8 mouse cellular contexts compared by ENCODE assay signal in genomic region chr2:30807648-30808295, GRCm38 (mm10). TPM values are rescaled to one million over a fixed set of nuclear protein-coding genes. Genes with fewer than 3 reads are reported as not detected.
DNase-seq lines count a peak whose midpoint lies in the region; ATAC-seq and TF ChIP-seq lines count a peak whose summit lies in the region.

Ntmt1 (plus strand) TSS chr2:30807826.

- peaks cover 3% of the 10 kb centered on the region for H3K9me3 ChIP-seq in E14TG2a.4 (ENCODE audit: low read length)
- H3K9me3 ChIP-seq in forebrain, embryonic 12.5 days: no peaks in the 10 kb centered on the region
- H3K9me3 ChIP-seq in heart, postnatal 0 days (replicated peaks; ENCODE audit: control insufficient read depth, low read length): no peaks in the 10 kb centered on the region
- H3K9me3 ChIP-seq in liver, embryonic 16.5 days (replicated peaks; ENCODE audit: control insufficient read depth, low read length): no peaks in the 10 kb centered on the region
- no peaks in the 10 kb centered on the region for H3K9me3 ChIP-seq in neural tube, embryonic 13.5 days

- TF ChIP-seq POLR2A in testis, adult 2 months (IDR thresholded peaks at IDR 0.05; ENCODE audit: control insufficient read depth, low read depth, low read length): peak; percentile 97

- under 1% methylated on average over 44 of the region's 44 CpGs for WGBS in forebrain, embryonic 12.5 days
- under 1% methylated on average over 40 of the region's 44 CpGs for WGBS in heart, postnatal 0 days
- under 1% methylated on average over 43 of the region's 44 CpGs for WGBS in liver, embryonic 16.5 days (ENCODE audit: insufficient replicate concordance)
- under 1% methylated on average over 44 of the region's 44 CpGs for WGBS in neural tube, embryonic 13.5 days

- H3K27ac ChIP-seq in forebrain, embryonic 12.5 days: peak within 1 kb of the TSS; percentile 79
- H3K27ac ChIP-seq in heart, postnatal 0 days (ENCODE audit: low read depth): peak within 1 kb of the TSS; percentile 88
- peak within 1 kb of the TSS; percentile 68 for H3K27ac ChIP-seq in liver, embryonic 16.5 days (ENCODE audit: low read length)
- peak within 1 kb of the TSS; percentile 86 for H3K27ac ChIP-seq in neural tube, embryonic 13.5 days (replicated peaks)
- H3K27ac ChIP-seq in testis, adult 2 months (ENCODE audit: control insufficient read depth, insufficient read depth, low read depth, low read length): peak within 1 kb of the TSS; percentile 97

- H3K4me1 ChIP-seq in E14TG2a.4 (replicated peaks; ENCODE audit: low read depth, low read length): peaks cover 70% of the 10 kb centered on the region
- H3K4me1 ChIP-seq in forebrain, embryonic 12.5 days: peaks cover 30% of the 10 kb centered on the region
- H3K4me1 ChIP-seq in heart, postnatal 0 days (ENCODE audit: control insufficient read depth, insufficient read depth): peaks cover 9% of the 10 kb centered on the region
- H3K4me1 ChIP-seq in liver, embryonic 16.5 days (ENCODE audit: control insufficient read depth, low read depth, low read length): peaks cover 22% of the 10 kb centered on the region
- peaks cover 38% of the 10 kb centered on the region for H3K4me1 ChIP-seq in neural tube, embryonic 13.5 days (replicated peaks)
- H3K4me1 ChIP-seq in testis, adult 2 months (ENCODE audit: control insufficient read depth, insufficient read depth, low read length): peaks cover 7% of the 10 kb centered on the region; the same call in 1 of the 2 replicates

- H3K4me2 ChIP-seq in forebrain, embryonic 12.5 days: peak within 1 kb of the TSS; percentile 95
- H3K4me2 ChIP-seq in heart, postnatal 0 days (ENCODE audit: low read depth, low read length): peak within 1 kb of the TSS; percentile 88
- H3K4me2 ChIP-seq in liver, embryonic 16.5 days (ENCODE audit: low read depth, low read length): peak within 1 kb of the TSS; percentile 90
- H3K4me2 ChIP-seq in neural tube, embryonic 13.5 days: peak within 1 kb of the TSS; percentile 96

- peak within 1 kb of the TSS; percentile 90 for H3K9ac ChIP-seq in forebrain, embryonic 12.5 days
- H3K9ac ChIP-seq in heart, postnatal 0 days (replicated peaks; ENCODE audit: low read depth, low read length): peak within 1 kb of the TSS; percentile 61
- H3K9ac ChIP-seq in liver, embryonic 16.5 days (ENCODE audit: low read depth, low read length): peak within 1 kb of the TSS; percentile 79
- peak within 1 kb of the TSS; percentile 96 for H3K9ac ChIP-seq in neural tube, embryonic 13.5 days

- ATAC-seq in forebrain, embryonic 12.5 days (ENCODE audit: low FRiP score): peak; percentile 97
- peak; percentile 97 for ATAC-seq in heart, postnatal 0 days (ENCODE audit: insufficient read depth, low read depth)
- ATAC-seq in liver, embryonic 16.5 days (ENCODE audit: low read depth): peak; percentile 98
- ATAC-seq in neural tube, embryonic 13.5 days (ENCODE audit: low read depth): peak; percentile 97

- DNase-seq in c-Kit-positive CD71-positive TER-119-positive erythroid progenitor cells, embryonic 14.5 days (ENCODE audit: low spot score): peak; percentile 99
- DNase-seq in heart, postnatal 0 days (ENCODE audit: low spot score): peak; percentile 99
- DNase-seq in kidney, postnatal 4 days: peak; percentile 100

- H3K4me3 ChIP-seq in E14TG2a.4 (replicated peaks; ENCODE audit: low read length): peak within 1 kb of the TSS; percentile 97
- H3K4me3 ChIP-seq in forebrain, embryonic 12.5 days (replicated peaks): peak within 1 kb of the TSS; percentile 82
- H3K4me3 ChIP-seq in heart, postnatal 0 days (ENCODE audit: low read depth, low read length): peak within 1 kb of the TSS; percentile 58
- H3K4me3 ChIP-seq in liver, embryonic 16.5 days (ENCODE audit: low read depth, low read length): peak within 1 kb of the TSS; percentile 66
- H3K4me3 ChIP-seq in neural tube, embryonic 13.5 days: peak within 1 kb of the TSS; percentile 83
- H3K4me3 ChIP-seq in testis, adult 2 months (ENCODE audit: control insufficient read depth, low read depth, low read length): peak within 1 kb of the TSS; percentile 96

- TF ChIP-seq EP300 in heart, postnatal 0 days (IDR thresholded peaks at IDR 0.05; ENCODE audit: low read depth): 0 out of 2 replicates have a peak, but pooled peaks have one; percentile 54

- peaks cover 31% of the 10 kb centered on the region for H3K36me3 ChIP-seq in E14TG2a.4 (ENCODE audit: insufficient read depth, low read length)
- peaks cover 15% of the 10 kb centered on the region for H3K36me3 ChIP-seq in forebrain, embryonic 12.5 days (replicated peaks)
- 0 out of 2 replicates have a peak, but pooled peaks cover 8% of the 10 kb centered on the region for H3K36me3 ChIP-seq in heart, postnatal 0 days (replicated peaks; ENCODE audit: control insufficient read depth, insufficient read depth, low read length)
- H3K36me3 ChIP-seq in liver, embryonic 16.5 days (ENCODE audit: control insufficient read depth, insufficient read depth): no peaks in the 10 kb centered on the region; the same call in 1 of the 2 replicates
- peaks cover 7% of the 10 kb centered on the region for H3K36me3 ChIP-seq in neural tube, embryonic 13.5 days
- no peaks in the 10 kb centered on the region; the same call in 1 of the 2 replicates for H3K36me3 ChIP-seq in testis, adult 2 months (ENCODE audit: control insufficient read depth, insufficient read depth, low read length)

- no peak for TF ChIP-seq CTCF in E14TG2a.4 (conservative IDR thresholded peaks at IDR 0.05; ENCODE audit: low read length)
- no peak for TF ChIP-seq CTCF in heart, postnatal 0 days (IDR thresholded peaks at IDR 0.05; ENCODE audit: low read depth)
- no peak for TF ChIP-seq CTCF in testis, adult 2 months (IDR thresholded peaks at IDR 0.05; ENCODE audit: control insufficient read depth, insufficient read depth, insufficient replicate concordance, low read depth, low read length)

- peaks cover 5% of the 10 kb centered on the region for H3K27me3 ChIP-seq in E14TG2a.4 (ENCODE audit: insufficient read depth, low read length)
- H3K27me3 ChIP-seq in forebrain, embryonic 12.5 days: peaks cover 9% of the 10 kb centered on the region; the same call in 1 of the 2 replicates
- H3K27me3 ChIP-seq in heart, postnatal 0 days (ENCODE audit: control insufficient read depth, insufficient read depth, low read length): no peaks in the 10 kb centered on the region
- peaks cover 15% of the 10 kb centered on the region for H3K27me3 ChIP-seq in liver, embryonic 16.5 days (ENCODE audit: control insufficient read depth, insufficient read depth, low read depth, low read length)
- peaks cover 10% of the 10 kb centered on the region; the same call in 1 of the 2 replicates for H3K27me3 ChIP-seq in neural tube, embryonic 13.5 days
- no peaks in the 10 kb centered on the region for H3K27me3 ChIP-seq in testis, adult 2 months (ENCODE audit: control insufficient read depth, insufficient read depth, low read length)

RNA-seq across cellular contexts. Expression of gene Ntmt1, which starts in this region (rescaled TPM):
- polyA plus RNA-seq in forebrain, embryonic 12.5 days (2016; fragmentation: Nextera tagmentation; extraction: Ambion mirVana): 101 and 104 TPM in 2 replicates
- 67.2 and 89.9 TPM in 2 replicates for total RNA-seq in heart, postnatal 0 days (2014; rRNA removed; ENCODE audit: low replicate concordance)
- 83.4 and 87.8 TPM in 2 replicates for polyA plus RNA-seq in heart, postnatal 0 days (2015; fragmentation: Nextera tagmentation; extraction: Ambion mirVana)
- 23.2 and 24.9 TPM in 2 replicates for polyA plus RNA-seq in liver, embryonic 16.5 days (2015; fragmentation: Nextera tagmentation; extraction: Ambion mirVana)
- 101 and 107 TPM in 2 replicates for polyA plus RNA-seq in neural tube, embryonic 13.5 days (2015; fragmentation: Nextera tagmentation; extraction: Ambion mirVana)
- polyA plus RNA-seq in testis, adult 2 months (2012; rRNA removed): 49.5 and 53.9 TPM in 2 replicates

Comparison
In these comparisons a context has a peak if more than half of its experiments do, and no peak if none do; other contexts are left out.
1. Peak in every context shown above with its lines: DNase-seq, ATAC-seq, H3K4me3 ChIP-seq and H3K27ac ChIP-seq.